Mouse (Mus musculus) liver, postnatal 0 days (tissue): Measurements from ENCODE around the gene Nf1.

Source experiments
- CTCF ChIP-seq: sonication (generic); IDR thresholded peaks from 2 replicates; pipeline ENCODE4 v1.5.1; 2016; ENCODE audit warnings: antibody characterized with exemption, low read depth
- EP300 ChIP-seq: IDR thresholded peaks from 2 replicates; pipeline ENCODE4 v1.6.1; 2016; ENCODE audit warnings: antibody characterized with exemption, low read depth, mild to moderate bottlenecking

GRCm38 (mm10) chr11:79306996-79307395, 32.5 kb upstream of the Nf1 start:
- TF ChIP-seq CTCF (no peak), EP300 (no peak)
